Mouse (Mus musculus): Measurements from ENCODE around the gene Iqcn. TPM values are rescaled to one million over a fixed set of nuclear protein-coding genes. Genes with fewer than 3 reads are reported as not detected.

The Iqcn gene
- polyA plus RNA-seq, 1 experiment from 2014 or later, result 0.09 TPM

DNA sequence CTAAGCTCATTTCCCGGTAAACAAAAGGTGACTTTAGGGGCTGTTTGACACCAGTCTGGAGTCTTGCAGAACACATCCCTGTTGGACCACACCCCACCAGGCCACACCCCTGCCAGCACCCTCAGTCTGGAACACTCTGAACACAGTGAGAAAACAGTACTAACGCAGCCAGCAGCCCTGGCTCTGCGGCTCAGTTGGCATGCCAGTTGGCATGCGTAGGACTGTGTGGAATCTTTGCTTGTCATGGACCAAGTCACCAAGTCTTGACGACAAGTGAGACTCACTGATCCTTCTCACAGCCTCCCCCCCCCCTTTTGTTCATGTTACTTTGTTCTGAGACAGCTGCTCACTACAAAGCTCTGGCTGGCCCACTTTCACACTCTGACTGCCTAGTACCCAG, 36.2 kb upstream of the Iqcn start:
- no peak overlapping the region for H3K9ac ChIP-seq
- no peak for ATAC-seq (ENCODE audit: low FRiP score)
- 75% methylated on average over 5 of the region's 5 CpGs for WGBS
- no peak overlapping the region for H3K4me2 ChIP-seq
- no peak overlapping the region for H3K4me3 ChIP-seq
- no peaks in the 10 kb centered on the region for H3K27me3 ChIP-seq
- H3K27ac ChIP-seq, result no peak overlapping the region
- H3K9me3 ChIP-seq, result no peaks in the 10 kb centered on the region
- no peaks in the 10 kb centered on the region for H3K36me3 ChIP-seq
- 0 out of 2 replicates have a peak, but pooled peaks cover 5% of the 10 kb centered on the region for H3K4me1 ChIP-seq (replicated peaks)

DNA sequence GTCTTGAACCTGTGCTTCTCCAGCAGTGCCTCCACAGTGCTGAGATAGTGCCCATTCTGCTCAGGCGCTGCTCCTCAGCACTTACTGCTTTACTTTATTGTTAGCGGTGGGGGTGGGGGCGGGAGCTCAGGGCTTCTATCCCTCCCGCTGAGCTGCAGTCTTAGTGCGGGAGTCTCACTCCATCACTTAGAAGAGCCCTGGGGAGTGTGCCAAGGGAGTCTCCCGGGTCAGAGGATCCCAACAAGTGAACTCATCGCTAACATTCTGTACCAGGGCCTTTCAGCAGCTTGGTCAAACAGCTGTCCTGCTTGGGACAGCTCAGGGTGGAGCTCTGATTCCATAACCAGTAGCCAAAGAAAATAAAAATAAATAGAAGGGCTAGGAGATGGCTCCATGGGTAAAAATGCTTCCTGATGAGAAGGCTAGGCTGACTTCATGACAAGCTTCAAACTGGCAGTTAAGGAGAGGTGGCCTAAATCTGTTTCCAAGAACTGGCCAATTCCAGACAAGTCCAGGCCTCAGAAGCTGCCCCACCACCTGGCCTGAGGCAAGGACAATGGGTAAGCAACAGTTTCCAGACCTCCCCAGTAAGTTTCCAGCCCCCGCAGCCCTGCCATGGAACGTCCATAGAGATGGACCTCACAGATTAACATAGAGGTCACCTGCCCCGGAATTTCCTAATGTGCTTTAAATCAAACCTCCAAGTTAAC, 31.5 kb upstream of the Iqcn start:
- H3K4me1 ChIP-seq (replicated peaks), result peaks cover 25% of the 10 kb centered on the region
- 60% methylated on average over 10 of the region's 10 CpGs for WGBS
- H3K4me3 ChIP-seq, result no peak overlapping the region
- H3K4me2 ChIP-seq, result no peak overlapping the region
- H3K9me3 ChIP-seq, result no peaks in the 10 kb centered on the region
- H3K36me3 ChIP-seq, result no peaks in the 10 kb centered on the region; the same call in 1 of the 2 replicates
- H3K27ac ChIP-seq, result peak overlapping the region; percentile 27; the same call in 1 of the 2 replicates
- H3K27me3 ChIP-seq, result no peaks in the 10 kb centered on the region
- ATAC-seq (ENCODE audit: low FRiP score), result no peak
- H3K9ac ChIP-seq, result no peak overlapping the region

DNA sequence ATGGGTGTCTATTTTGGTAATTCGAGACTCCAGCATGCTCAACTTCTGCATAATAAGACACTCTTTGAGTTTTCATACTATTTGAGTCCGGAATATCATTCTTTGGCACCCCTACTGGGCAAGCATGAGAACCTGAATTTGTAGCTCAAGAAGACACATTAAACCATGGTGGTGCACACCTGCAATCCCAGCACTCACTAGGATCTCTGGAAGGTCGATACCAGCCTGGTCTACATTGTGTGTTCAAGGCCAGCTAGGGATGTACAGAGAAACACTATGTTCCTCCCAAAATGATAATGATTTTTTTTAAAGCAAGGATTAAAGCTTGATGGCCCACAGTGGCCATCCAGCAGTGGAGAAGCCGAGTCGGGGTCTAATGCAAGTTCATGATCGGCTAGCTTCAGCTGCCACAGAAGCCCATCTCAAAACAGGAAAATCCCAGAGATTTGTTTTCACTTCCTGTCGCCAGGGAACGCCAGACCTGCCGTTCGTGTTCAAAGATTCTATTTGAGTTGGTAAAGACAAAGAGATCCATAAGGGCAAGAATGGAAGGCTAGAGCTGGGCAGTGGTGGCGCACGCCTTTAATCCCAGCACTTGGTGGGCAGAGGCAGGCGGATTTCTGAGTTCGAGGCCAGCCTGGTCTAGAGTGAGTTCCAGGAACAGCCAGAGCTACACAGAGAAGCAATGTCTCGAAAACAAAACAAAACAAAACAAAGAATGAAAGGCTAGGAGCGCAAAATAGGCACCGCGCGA, 30.8 kb upstream of the Iqcn start:
- ATAC-seq (ENCODE audit: low FRiP score), result no peak; the same call in 1 of the 2 replicates
- Histone ChIP-seq H3K27me3 (no peaks in the 10 kb centered on the region), H3K4me3 (peak overlapping the region; percentile 61), H3K27ac (peak overlapping the region; percentile 92), H3K4me2 (peak overlapping the region; percentile 52), H3K9ac (peak overlapping the region; percentile 71), H3K9me3 (no peaks in the 10 kb centered on the region), H3K36me3 (peaks cover 5% of the 10 kb centered on the region), H3K4me1 (replicated peaks) (peaks cover 25% of the 10 kb centered on the region)
- WGBS, result 39% methylated on average over 19 of the region's 19 CpGs

DNA sequence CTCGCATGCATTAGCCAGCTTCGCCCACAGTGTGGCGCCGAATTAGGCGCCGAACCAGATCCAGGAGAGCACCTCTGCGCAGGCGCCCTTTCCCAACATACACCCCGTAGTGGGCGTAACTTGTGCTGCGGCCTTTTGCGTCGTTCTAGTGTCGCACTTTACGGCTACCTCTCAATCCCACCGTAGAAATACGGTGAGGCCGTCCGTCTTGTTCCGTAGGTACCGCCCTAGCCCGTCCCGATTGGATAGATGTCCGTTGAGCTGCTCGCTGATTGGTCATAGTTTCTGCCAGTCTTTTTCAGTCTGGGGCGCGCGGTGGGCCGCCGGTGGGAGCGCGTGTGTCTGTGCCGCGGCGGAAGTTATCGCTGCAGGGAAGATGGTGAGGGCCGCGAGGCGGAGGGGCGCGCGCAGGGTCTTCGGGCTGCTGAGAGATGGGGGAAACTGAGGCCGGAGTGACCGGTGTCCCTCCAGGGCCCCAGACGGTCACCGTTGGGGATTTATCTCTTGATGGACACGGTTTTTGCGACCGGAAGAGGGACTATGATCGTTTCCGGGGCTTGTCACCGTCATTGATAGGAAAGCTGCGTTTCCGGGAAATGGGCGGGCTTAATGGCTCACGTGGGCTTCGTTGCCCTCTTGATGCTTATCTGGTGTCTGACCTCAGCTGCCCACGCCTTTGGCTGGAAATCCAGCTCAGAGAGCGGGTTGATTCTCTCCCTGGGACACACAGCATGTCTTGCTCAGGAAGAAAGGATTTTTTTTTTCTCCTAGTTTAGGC, 30.0 kb upstream of the Iqcn start, which contains the start of gene Lsm4:
TSS of gene Lsm4 (plus strand) at position 170 of the 778 bp plus-strand sequence.
- ATAC-seq (ENCODE audit: low FRiP score), result peak; percentile 98

DNA sequence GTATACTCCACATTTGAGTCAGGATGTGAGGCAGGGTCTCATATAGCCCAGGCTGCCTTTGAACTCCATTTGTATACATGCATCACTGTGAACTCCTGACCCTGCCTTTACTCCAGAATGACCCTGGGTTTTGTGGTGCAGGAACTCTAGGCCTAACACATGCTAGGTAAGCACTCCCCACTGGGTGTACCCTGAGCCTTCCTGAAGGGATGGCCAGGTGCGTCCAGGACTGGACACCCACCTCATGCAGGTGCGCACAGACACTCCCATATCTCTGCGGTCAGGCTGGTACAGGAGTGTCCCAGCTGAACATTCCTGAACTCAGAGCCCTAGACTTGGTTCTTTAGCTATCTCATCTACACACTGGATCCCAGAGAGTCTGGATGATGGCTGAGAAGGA, 29.1 kb upstream of the Iqcn start:
- Histone ChIP-seq H3K27ac (peak overlapping the region; percentile 99), H3K9ac (peak overlapping the region; percentile 80), H3K4me2 (peak overlapping the region; percentile 73), H3K9me3 (no peaks in the 10 kb centered on the region), H3K4me3 (peak overlapping the region; percentile 61), H3K27me3 (no peaks in the 10 kb centered on the region), H3K4me1 (replicated peaks) (peaks cover 25% of the 10 kb centered on the region), H3K36me3 (peaks cover 21% of the 10 kb centered on the region)
- no peak for ATAC-seq (ENCODE audit: low FRiP score)
- WGBS, result 96% methylated on average over 3 of the region's 3 CpGs

More for the DNA sequence above, 30.0 kb upstream of the Iqcn start, which contains the start of gene Lsm4:
- Histone ChIP-seq H3K27me3 (no peaks in the 10 kb centered on the region), H3K4me1 (replicated peaks) (peaks cover 25% of the 10 kb centered on the region), H3K4me2 (peak within 1 kb of the TSS; percentile 73), H3K9me3 (no peaks in the 10 kb centered on the region), H3K4me3 (peak within 1 kb of the TSS; percentile 61), H3K36me3 (peaks cover 12% of the 10 kb centered on the region), H3K9ac (peak within 1 kb of the TSS; percentile 80), H3K27ac (peak within 1 kb of the TSS; percentile 99)
- WGBS, result under 1% methylated on average over 60 of the region's 60 CpGs

DNA sequence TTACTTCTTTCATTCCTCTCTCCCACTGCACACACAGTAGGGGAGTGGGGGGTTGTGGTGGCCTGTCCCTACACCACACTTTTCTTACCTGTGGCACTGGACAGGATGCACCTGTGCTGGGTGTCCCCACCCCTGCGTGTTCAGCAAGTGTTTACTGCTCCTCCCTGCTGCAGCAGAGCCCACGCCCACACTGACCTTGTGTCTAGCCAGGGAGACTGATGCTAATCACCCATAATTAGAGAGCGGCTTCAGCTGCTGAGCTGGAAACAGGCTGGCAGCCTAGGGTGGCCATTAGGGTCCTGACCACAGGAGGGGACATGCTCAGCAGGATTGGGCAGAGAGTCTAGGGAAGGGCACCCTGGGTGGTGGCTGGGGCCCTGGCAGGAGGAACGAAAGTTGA, 28.5 kb upstream of the Iqcn start:
- peak overlapping the region; percentile 99; the same call in 1 of the 2 replicates for H3K27ac ChIP-seq
- H3K4me3 ChIP-seq, result no peak overlapping the region
- H3K27me3 ChIP-seq, result no peaks in the 10 kb centered on the region
- no peak for ATAC-seq (ENCODE audit: low FRiP score)
- peaks cover 27% of the 10 kb centered on the region for H3K36me3 ChIP-seq
- WGBS, result 84% methylated on average over 4 of the region's 4 CpGs
- peak overlapping the region; percentile 80 for H3K9ac ChIP-seq
- peaks cover 25% of the 10 kb centered on the region for H3K4me1 ChIP-seq (replicated peaks)
- peak overlapping the region; percentile 73; the same call in 1 of the 2 replicates for H3K4me2 ChIP-seq
- H3K9me3 ChIP-seq, result no peaks in the 10 kb centered on the region

DNA sequence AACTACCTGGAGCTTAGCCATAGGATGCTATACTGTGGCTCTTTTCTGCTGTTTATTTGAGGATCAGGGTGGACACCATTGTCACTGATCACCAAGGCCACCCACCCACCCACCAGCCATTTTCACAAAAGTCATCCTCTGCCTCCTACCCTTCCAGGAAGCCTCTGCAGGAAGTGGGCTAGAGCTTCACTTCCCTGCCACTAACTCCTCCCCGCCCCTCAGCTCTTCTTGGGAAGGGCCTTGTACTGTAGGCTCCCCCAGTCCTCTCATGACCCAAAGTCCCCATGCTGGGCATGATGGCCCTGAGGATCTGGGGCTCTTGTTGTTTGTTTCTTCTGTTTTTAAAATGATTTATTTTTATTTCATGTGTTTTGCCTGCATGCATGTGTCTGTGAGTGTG, 27.9 kb upstream of the Iqcn start:
- ATAC-seq (ENCODE audit: low FRiP score), result no peak
- Histone ChIP-seq H3K36me3 (peaks cover 30% of the 10 kb centered on the region), H3K27me3 (no peaks in the 10 kb centered on the region)

DNA sequence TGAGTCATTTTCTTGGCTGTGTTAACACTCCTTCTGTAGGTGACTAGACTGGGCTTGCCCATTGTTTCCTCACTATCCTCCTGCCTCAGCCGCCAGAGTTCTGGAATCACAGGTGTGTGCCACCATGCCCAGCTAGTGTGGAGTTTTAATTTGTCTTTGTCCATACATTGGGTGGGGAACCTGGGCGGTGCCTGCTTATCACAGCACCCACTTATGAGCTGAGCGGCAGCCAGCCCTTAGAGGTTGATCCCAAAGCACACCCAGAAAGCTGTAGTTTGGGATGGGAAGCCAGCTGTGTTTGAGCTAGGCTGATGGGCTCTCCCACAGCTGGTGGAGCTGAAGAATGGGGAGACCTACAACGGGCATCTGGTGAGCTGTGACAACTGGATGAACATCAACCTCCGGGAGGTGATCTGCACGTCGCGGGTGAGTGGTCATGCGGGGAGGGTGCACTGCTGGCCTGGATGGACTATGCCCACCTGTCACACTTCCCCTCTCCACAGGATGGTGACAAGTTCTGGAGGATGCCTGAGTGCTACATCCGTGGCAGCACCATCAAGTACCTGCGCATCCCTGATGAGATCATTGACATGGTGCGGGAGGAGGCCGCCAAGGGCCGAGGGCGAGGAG, 25.7 kb upstream of the Iqcn start:
- Histone ChIP-seq H3K9ac (no peak overlapping the region), H3K4me2 (no peak overlapping the region), H3K4me1 (replicated peaks) (peaks cover 16% of the 10 kb centered on the region), H3K36me3 (peaks cover 30% of the 10 kb centered on the region), H3K4me3 (no peak overlapping the region), H3K27me3 (no peaks in the 10 kb centered on the region), H3K9me3 (no peaks in the 10 kb centered on the region), H3K27ac (no peak overlapping the region)
- 89% methylated on average over 15 of the region's 15 CpGs for whole genome bisulfite sequencing
- no peak for ATAC-seq (ENCODE audit: low FRiP score)

More for the DNA sequence above, 27.9 kb upstream of the Iqcn start:
- WGBS, result 87% methylated on average over 1 of the region's 1 CpGs
- Histone ChIP-seq H3K27ac (no peak overlapping the region), H3K4me3 (no peak overlapping the region), H3K9ac (no peak overlapping the region), H3K4me2 (no peak overlapping the region), H3K9me3 (no peaks in the 10 kb centered on the region), H3K4me1 (replicated peaks) (peaks cover 25% of the 10 kb centered on the region)

DNA sequence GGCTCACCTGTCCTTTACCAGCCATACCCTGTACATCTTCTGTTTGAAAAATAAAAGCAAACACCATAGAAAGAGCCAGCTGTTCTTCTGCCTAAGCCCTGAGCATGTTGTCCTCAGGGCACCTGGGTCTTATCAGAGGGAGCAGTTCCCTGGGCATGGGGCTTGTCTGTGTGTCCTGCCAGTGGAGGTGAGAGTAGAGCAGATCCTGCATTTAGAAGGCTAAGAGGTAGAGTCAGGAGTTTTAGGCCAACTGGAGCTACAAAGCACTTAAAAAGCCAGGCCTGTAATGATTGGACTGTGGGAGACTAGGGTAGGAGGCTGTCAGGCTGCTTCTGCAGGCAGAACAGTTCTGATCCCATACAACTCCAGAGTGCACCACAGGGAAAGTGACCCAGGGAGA, 24.6 kb upstream of the Iqcn start:
- H3K4me3 ChIP-seq, result no peak overlapping the region
- H3K27ac ChIP-seq, result no peak overlapping the region
- peaks cover 15% of the 10 kb centered on the region for H3K4me1 ChIP-seq (replicated peaks)
- no peak overlapping the region for H3K4me2 ChIP-seq
- no peaks in the 10 kb centered on the region for H3K9me3 ChIP-seq
- H3K9ac ChIP-seq, result no peak overlapping the region
- no peaks in the 10 kb centered on the region for H3K27me3 ChIP-seq
- no peak for ATAC-seq (ENCODE audit: low FRiP score)
- peaks cover 30% of the 10 kb centered on the region for H3K36me3 ChIP-seq

DNA sequence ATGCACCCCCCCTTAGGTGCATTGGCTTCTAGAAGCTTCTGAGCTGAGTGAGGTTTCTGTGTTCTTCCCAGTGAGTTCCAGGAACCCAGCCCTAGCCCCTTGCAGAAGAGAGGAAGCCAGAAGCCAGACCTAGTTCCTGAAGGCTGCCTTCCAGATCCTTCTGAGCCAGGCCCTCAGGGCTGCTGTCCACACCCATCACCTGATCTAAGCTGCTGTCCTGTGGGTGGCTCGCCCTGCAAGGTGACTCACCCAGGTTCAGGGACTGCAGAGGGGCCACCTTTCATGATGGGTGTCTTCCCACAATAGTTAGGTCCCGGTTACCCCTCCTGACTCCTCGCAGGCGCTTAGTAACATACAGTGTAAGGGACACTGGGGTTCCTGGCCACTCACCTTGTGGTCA, 23.9 kb upstream of the Iqcn start:
- WGBS, result 94% methylated on average over 4 of the region's 4 CpGs
- no peak for ATAC-seq (ENCODE audit: low FRiP score)
- no peak overlapping the region for H3K4me3 ChIP-seq
- H3K4me1 ChIP-seq (replicated peaks), result peaks cover 13% of the 10 kb centered on the region
- no peak overlapping the region for H3K4me2 ChIP-seq
- peaks cover 30% of the 10 kb centered on the region for H3K36me3 ChIP-seq
- no peaks in the 10 kb centered on the region for H3K27me3 ChIP-seq
- H3K9me3 ChIP-seq, result no peaks in the 10 kb centered on the region
- no peak overlapping the region for H3K27ac ChIP-seq
- no peak overlapping the region; the same call in 1 of the 2 replicates for H3K9ac ChIP-seq

DNA sequence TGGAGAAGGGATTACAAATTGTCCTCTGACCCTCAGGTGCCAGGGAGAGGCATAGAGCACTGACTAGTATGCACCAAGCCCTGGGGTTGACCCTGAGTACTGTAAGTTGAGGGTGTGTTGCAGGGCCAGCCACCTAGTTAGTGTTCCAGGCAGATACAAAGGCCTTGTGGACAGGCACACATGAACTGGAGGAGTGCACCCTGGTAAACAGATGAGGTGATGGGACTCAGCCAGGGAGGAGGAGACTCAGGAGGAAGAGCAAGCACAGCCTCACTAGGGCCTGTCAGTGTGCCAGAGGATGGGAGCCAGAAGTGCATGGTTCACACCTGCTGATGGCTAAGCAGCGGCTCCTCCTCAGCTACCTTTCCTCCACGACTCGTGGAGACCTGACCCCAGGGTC, 23.2 kb upstream of the Iqcn start:
- H3K9me3 ChIP-seq, result no peaks in the 10 kb centered on the region
- H3K27me3 ChIP-seq, result no peaks in the 10 kb centered on the region
- WGBS, result 79% methylated on average over 3 of the region's 3 CpGs
- H3K36me3 ChIP-seq, result peaks cover 30% of the 10 kb centered on the region
- no peak overlapping the region for H3K4me3 ChIP-seq
- no peak overlapping the region for H3K9ac ChIP-seq
- peaks cover 10% of the 10 kb centered on the region for H3K4me1 ChIP-seq (replicated peaks)
- no peak overlapping the region for H3K4me2 ChIP-seq
- H3K27ac ChIP-seq, result no peak overlapping the region
- no peak for ATAC-seq (ENCODE audit: low FRiP score)

DNA sequence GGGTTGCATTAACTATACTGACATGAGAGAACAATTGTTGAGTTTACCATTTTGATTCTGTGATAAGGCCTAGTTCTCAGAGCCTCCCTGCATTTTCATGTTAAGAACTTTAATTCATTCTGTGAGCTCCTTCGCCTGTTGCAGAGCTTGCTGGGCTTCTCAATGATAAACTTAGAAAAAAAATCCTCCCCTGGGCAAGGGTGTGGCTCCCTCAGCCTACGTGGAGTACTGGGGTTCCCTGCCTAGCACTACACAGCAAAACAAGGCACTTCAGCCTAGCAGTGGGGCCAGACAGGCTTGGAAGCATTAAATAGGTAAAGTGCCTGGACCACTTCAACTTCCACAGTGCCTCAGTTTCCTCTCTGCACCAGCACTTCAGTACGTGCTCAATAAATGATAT, 21.8 kb upstream of the Iqcn start:
- Histone ChIP-seq H3K4me1 (replicated peaks) (peaks cover 8% of the 10 kb centered on the region), H3K27me3 (no peaks in the 10 kb centered on the region), H3K36me3 (peaks cover 30% of the 10 kb centered on the region), H3K4me2 (no peak overlapping the region), H3K4me3 (no peak overlapping the region), H3K9me3 (no peaks in the 10 kb centered on the region), H3K27ac (no peak overlapping the region), H3K9ac (no peak overlapping the region)
- ATAC-seq (ENCODE audit: low FRiP score), result no peak
- 81% methylated on average over 3 of the region's 3 CpGs for WGBS

Data from hindbrain, embryonic 13.5 days (tissue).